Mouse (Mus musculus): ENCODE measurements around the gene Ice1.

Gene Ice1

GRCm38 (mm10) chr13:70637662-70638291 lies 343 bp upstream of the Ice1 start:
- DNase-seq (ENCODE audit: low read depth) = peak; percentile 95

DNA sequence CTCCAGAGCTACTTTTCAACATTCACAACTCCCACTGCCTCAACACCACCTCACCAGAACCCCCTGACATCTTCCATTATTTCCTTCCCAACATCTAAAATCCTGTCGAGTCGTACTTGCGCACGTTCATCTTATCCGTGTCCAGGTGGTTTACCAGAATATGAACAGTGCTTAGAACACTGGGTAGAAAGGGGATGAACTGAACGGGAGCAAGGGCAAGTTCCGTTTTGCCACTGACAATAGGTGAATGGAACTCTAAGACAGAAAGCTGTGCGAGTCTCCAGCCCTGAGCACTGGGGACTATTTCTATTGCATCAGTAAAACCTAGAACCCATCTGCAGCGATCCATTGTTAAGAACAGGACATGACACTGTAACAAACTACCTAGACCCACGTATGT lies 728 bp downstream of the Ice1 start:
- DNase-seq (ENCODE audit: low read depth) = peak; percentile 10

DNA sequence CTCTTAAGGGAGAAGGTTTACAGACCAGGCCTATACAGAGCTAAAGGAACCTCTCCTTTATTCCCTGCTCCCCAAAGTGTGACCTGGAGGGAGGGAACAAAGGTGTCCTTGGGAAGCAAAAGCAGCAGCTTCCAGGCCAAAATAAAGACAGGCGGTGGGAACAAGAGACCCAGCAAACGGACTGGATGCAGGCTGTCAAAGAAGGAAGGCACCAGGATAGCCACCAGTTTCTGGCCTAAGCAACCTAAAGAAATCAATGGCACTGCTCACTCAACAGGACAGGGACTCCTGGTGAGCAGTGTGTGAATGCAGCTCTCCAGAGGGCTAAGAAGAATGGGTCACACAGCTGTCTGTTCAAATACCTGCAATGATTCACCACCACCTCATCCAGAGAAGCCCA lies 1.8 kb downstream of the Ice1 start:
- DNase-seq (ENCODE audit: low read depth) = no peak

- DNase-seq (ENCODE audit: low read depth) = no peak
These were observed 11.0 kb downstream of the Ice1 start for GRCm38 (mm10) chr13:70626416-70626815.

- no peak for DNase-seq (ENCODE audit: low read depth)
These were observed 11.8 kb downstream of the Ice1 start for GRCm38 (mm10) chr13:70625665-70626064.

DNA sequence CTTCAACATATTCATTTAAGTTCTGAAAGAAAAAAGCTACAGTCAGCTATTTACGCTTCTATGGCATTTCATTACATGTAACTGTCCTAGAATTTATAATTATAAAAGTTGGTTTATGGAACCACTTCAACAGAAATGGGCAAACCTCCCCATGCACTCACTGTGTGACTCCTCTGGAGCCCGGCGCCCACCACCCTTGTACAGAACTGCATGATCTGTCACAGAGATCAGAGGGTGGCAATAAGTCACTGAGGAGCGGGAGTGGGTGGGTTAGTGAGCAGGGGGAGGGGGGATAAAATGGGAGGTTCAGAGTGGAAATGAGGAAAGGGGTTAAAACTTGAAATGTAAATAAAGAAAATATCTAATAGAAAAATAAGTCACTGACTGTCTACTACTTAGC lies 13.0 kb downstream of the Ice1 start:
- DNase-seq (ENCODE audit: low read depth) = no peak

- DNase-seq (ENCODE audit: low read depth) = no peak
These were observed 14.9 kb downstream of the Ice1 start for GRCm38 (mm10) chr13:70622461-70623057.

- DNase-seq (ENCODE audit: low read depth) = no peak
These were observed 15.9 kb downstream of the Ice1 start for GRCm38 (mm10) chr13:70621509-70621908.

DNA sequence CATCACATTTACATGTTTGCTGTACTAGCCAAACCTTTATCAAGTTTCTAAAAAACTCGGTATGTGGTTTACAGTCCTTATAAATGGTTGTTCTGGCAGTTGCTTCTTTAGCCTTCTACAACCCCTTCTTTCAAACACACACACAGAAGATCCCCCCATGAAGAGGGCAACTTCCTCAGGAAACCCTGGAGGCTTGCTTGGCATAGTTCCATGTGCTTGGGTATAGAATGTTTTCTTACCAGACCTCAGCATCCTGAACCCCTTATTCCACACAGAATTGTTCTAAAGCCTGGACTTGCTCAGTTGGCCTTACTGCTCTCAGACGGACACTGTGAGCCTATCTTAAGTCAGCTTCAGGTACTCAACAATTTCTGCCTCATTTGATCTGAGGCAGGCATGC lies 24.6 kb downstream of the Ice1 start:
- no peak for DNase-seq (ENCODE audit: low read depth)

DNA sequence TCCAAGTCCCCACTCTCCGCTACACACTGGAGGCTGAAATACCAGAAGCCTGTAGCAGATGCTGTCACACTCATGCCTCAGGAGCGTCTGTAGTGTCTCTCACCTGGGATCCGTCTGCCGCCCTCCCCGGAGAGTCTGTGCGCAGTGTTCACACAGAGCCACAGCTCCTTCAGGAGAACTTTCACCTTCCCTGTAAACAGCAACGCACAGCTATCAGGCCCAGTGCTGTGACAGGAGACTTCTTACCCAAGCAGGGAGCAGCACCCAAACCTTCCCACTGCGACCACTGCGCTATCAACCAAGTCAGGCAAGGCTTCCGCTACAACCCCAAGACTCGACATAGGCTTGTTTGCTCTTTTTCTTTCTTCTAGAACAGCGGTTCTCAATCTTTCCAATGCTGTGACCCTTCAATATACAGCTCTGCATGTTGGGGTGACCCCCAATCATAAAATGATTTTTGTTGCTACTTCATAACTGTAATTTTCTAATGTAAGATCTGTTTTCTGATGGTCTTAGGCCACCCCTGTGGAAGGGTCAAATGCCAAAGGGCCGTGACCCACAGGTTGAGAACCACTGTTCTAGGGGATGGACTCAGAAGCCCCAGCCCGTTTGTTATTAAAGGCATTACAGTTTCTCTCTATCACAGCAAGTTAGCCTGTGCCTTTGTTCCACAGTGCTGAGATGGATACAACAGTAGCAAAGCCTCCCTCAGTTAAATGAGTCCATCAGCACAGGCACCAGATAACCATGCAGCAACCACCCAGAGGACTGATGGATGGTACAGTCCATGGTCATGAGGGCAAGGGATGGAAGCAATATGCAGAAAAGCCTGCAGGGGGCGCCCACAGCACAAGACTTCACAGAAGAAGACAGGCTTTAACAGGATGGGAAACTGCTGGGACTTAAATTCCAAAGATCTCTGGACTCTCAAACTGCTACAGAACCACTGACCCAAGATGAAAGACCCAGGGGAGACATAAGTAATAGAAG lies 26.7 kb downstream of the Ice1 start:
- DNase-seq (ENCODE audit: low read depth) = peak; percentile 68

DNA sequence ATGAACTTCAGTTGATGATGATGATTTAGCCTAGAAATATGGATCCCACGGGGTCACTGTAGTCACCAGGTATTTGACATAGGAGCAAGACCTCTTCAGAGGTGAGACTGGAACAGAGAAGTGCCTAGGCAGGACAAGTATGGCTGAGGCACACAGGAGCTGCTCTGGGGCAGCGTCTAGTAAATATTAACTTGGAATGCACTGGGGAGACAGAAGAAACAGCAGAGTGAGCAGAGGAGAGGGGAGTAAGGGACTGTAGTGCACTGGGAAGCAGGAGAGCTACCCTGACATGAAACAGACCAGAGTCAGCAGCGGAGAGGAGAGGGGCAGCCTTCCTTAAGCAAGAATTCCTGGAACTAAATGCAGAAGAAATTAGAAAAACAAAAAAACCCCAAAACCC lies 27.8 kb downstream of the Ice1 start:
- no peak for DNase-seq (ENCODE audit: low read depth)

DNA sequence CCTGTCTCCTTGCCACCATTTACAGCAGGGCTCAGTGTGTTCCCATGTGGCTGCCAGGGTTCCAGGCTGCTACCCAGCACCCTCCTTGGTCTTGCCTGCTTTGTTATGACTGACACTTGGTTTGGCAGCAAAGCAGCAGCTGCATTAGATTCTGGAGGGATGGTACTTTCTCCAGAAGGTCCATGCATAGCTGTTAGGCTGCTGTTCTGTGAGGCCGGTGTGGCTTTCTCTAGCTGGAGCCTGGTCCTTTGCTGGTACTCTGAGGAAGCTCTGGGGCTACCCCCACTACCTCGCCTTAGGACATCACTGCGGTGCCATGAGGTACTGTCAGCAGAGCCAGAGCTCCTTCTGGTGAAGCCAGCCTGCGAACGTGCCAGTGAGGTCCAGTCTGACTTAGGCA lies 32.1 kb downstream of the Ice1 start:
- no peak for DNase-seq (ENCODE audit: low read depth)

DNA sequence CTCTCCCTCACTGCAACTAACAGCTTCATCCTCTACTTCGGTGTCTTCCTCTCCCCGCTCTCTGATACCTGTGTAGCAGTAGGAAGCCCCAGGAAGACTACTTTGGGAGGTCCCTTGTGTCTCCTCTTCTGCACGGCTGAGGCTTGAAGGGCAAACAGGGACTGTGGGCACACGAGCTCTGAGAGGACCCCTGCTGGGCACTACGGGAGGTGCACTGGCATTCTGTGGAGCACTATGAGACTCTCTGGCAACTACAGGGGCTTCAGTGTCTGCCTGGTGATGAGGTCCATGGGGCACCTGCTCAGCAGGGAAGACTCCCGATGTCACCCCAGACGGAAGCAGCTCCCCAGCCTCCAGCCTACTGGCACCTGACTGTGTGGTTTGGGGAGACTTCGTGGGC lies 32.7 kb downstream of the Ice1 start:
- DNase-seq (ENCODE audit: low read depth) = no peak

DNA sequence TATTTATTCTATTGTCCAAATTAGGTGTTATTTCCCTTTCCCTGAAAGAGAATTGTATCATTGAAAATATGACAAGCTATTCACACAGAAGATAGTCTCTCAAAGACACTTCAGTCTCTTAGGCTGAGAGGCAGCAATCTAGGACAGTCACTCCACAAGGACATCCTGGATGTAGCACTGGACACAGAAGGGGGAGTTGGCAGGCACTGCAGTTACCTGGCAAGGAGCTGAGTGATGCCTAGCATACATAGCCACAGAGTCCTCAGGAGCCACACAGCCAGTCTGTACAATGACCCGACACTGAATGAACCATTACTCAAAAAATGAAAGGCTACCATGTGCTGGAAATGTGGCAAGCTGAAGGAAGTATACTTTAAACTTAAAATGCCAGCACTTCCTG lies 35.9 kb downstream of the Ice1 start:
- DNase-seq (ENCODE audit: low read depth) = no peak

DNA sequence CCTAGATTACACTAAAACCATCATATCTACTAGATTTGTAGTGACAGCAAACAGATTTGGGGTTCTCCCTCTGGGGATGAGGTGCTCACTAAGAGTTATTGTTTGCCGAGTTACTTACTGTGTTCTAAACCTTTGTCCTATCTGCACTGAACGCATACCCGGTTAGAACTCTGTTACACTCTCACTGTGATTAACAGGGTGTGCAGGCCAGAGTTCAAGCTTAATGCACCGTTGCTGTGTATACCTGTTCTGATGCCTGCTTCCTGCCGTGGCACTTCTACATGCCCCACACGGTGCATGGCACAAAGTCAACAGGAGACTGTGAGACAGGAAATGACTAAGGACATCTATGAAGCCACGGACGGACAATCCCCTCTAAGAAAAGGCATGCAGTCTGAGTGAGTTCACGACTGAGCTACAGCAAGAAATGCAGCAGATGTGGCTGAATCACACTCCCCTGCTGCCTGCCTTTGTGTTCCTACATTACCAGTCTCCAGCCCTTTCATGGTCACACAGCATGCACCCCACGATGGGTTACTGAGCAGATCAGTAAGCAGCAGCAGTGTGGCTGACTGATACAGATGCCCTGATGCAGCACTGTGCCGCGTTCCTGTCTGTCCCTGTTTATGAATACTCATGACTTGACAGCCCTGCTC lies 37.3 kb downstream of the Ice1 start:
- DNase-seq (ENCODE audit: low read depth) = no peak

GRCm38 (mm10) chr13:70598941-70599340 lies 38.5 kb downstream of the Ice1 start:
- no peak for DNase-seq (ENCODE audit: low read depth)

DNA sequence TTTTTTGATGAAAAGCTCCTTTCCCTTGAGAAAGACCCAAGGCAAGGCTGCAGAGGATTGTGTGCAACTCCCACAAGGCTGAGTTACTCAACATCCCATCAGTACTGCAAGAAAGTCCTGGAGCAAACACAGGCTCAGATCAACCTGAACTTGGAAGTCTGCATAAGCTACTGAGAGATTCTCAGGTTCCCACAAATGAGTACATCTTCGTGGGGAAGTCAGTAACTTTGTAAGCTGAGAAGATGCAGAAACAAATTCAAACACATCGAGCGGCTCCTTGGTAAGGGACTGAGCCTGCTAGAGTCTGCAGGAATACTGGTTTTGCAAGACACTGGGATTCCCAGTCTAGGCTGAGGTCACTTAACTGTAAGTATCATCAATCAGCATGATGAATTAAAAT lies 40.5 kb downstream of the Ice1 start:
- DNase-seq (ENCODE audit: low read depth) = no peak

GRCm38 (mm10) chr13:70590248-70590762 lies 47.1 kb downstream of the Ice1 start:
- no peak for DNase-seq (ENCODE audit: low read depth)

DNA sequence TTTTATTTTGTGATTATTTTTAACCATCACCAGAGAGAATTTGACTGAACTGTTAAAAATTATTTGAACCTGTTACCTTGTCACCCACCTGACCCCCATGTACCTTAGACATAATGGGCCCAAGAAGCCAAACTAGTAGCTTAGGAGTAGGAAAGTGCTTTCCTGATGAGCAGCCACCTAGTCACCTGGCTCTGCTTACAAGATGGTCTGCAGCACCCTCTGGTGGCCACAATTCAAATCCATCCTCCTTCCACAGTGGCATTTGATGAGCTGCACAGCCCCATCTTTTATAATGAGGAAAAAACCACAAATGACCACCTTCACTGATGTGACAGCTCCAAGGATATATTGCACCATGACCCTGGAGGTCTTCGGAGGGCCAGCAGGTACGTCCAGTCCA lies 50.5 kb downstream of the Ice1 start:
- peak; percentile 25 for DNase-seq (ENCODE audit: low read depth)

DNA sequence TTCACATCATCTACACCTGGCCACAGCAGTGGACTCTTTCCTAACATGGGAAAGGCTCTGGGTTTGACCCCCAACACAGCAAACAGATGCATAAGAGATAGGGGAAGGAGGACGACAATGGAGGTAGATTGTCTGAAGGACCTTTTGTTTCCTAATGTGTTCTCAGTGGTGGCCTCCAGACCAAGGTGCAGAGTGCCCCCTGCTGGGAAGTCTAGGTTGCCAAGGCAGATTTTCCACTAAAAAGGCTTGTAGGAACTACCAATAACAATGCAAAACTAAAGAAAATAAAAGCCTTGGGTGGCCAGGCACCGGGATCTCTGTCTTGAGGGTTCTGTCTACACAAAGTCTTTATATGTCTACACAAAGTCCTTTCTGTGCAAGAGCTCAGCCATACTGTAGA lies 54.9 kb downstream of the Ice1 start:
- DNase-seq (ENCODE audit: low read depth) = no peak

DNA sequence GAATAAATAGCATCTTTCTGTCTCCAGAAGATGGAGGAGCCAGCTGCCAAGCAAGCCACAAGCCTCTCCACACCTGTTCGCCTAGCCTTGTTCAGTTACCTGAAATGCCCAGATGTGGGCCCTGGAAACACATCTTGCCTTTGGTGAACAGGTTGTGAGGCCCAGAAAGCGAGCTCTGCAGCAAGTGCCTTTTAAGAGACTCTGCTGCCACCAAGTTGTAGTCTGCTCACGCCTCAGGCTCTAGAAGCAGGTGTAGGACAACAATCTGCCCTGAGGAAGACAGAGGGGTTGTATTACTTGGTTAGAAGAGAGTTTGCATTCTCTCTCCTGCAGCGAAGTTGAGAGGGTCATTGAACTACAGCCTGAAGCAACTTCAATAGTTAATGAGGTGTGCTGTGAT lies 55.9 kb downstream of the Ice1 start:
- DNase-seq (ENCODE audit: low read depth) = no peak

DNA sequence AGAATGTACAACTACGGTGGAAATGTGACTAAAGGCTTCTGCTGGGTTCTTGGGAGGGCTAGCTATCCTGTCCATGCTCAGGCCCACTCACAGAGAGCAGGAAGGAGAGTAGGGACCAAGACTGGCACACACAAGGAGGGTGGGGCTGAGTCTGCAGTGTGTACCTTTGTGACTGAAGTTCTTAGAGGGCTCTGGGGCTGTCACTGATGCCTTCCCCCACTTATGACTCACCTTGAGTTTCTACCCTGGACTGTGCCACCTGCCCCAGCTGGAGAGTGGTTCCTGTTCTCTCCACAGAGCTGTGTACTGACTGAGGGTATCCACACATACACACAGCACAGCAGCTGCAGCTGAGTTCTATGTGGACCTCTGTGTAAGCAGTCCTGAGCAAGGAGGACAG lies 63.2 kb downstream of the Ice1 start:
- DNase-seq (ENCODE audit: low read depth) = no peak
